Mouse (Mus musculus) spleen, adult 2 months (tissue): ENCODE data around the gene Cd160.

Source experiments
- CTCF ChIP-seq: fragments of 200-500 bp; IDR thresholded peaks from 2 replicates; pipeline ENCODE4 v1.5.1; 2011; ENCODE audit warnings: mild to moderate bottlenecking, inconsistent platforms; ENCODE audit not compliant: insufficient read depth, insufficient read length, insufficient replicate concordance; ENCODE audit errors: extremely low read depth
- POLR2A ChIP-seq: fragments of 200-500 bp; IDR thresholded peaks from 2 replicates; pipeline ENCODE4 v1.6.1; 2011; ENCODE audit warnings: low read depth, low read length, inconsistent platforms

GRCm38 (mm10) chr3:96755935-96756334 is 73.2 kb downstream of the Cd160 start:
- TF ChIP-seq POLR2A (no peak), CTCF (no peak)
